In the genomic region with DNA sequence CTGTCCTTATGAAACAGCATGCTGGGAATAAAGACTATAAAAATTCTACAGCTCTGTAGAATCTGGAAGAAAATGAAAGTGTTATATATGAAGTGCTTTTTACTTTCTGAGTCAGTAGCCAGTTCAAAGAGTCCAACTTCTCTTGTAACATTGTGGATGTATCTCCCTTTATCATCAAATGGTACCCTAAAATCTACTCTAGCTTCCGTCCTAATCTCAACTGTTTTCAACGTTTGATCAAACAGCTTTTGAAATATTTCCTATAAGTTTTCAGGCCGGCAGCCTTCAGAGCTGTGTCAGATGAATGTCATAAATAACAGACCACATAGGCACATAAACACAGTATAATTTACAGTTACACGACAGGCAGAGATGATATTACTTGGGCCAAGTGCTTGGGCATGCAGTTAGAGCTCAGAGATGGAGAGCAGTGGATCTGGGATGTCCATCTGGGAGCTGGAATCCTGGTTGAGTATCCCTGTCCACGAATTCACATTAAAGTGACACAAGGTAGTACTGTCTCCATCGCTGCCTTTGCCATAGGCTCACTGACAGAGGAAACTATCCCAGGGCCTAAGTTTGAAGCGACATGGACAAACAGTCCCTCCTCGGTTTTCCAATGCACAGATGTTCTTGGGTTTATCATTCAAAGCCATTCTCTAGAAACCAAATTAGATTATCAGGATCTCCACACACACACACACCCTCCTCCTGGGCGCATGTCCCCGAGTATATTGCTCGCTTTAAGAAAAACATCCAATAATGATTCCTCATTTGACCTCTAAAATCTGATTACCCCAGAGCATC, we compare ENCODE assay signal across 9 mouse cellular contexts. TPM values are rescaled to one million over a fixed set of nuclear protein-coding genes. Genes with fewer than 3 reads are reported as not detected.
DNase-seq lines count a peak whose midpoint lies in the region; ATAC-seq lines count a peak whose summit lies in the region.
"Had no signal": no experiment of that assay in that cellular context is flagged by ENCODE, and none has a peak within 500 bp of the region (broad histone marks: within the 10 kb centered on the region; RNA-seq: fewer than 3 reads in every experiment).

No protein-coding gene starts in this region.

- no peaks in the 10 kb centered on the region for H3K9me3 ChIP-seq in limb, embryonic 12.5 days
- no peaks in the 10 kb centered on the region for H3K9me3 ChIP-seq in limb, embryonic 10.5 days (replicated peaks)
- no peaks in the 10 kb centered on the region for H3K9me3 ChIP-seq in intestine, embryonic 15.5 days

- ATAC-seq in limb, embryonic 12.5 days (ENCODE audit: insufficient number of reproducible peaks, insufficient read depth, low FRiP score, low TSS enrichment, low read depth): no peak
- ATAC-seq in erythroid progenitor cell, adult 5-6 weeks (replicated peaks; ENCODE audit: low FRiP score, poor library complexity, severe bottlenecking): 0 out of 2 replicates have a peak, but pooled peaks have one; percentile 9
- no peak for ATAC-seq in intestine, embryonic 15.5 days

- no peak overlapping the region for H3K27ac ChIP-seq in limb, embryonic 12.5 days
- H3K27ac ChIP-seq in limb, embryonic 10.5 days: no peak overlapping the region
- H3K27ac ChIP-seq in intestine, embryonic 15.5 days: no peak overlapping the region

- H3K27me3 ChIP-seq in limb, embryonic 12.5 days: no peaks in the 10 kb centered on the region
- no peaks in the 10 kb centered on the region for H3K27me3 ChIP-seq in limb, embryonic 10.5 days (ENCODE audit: low read depth, poor library complexity, severe bottlenecking)
- no peaks in the 10 kb centered on the region for H3K27me3 ChIP-seq in intestine, embryonic 15.5 days (replicated peaks)

- 78% methylated on average over 11 of the region's 11 CpGs for WGBS in limb, embryonic 12.5 days
- 86% methylated on average over 11 of the region's 11 CpGs for WGBS in limb, embryonic 10.5 days
- WGBS in intestine, embryonic 15.5 days: 66% methylated on average over 11 of the region's 11 CpGs

- peak overlapping the region; percentile 75; the same call in 1 of the 2 replicates for H3K4me2 ChIP-seq in limb, embryonic 12.5 days
- H3K4me2 ChIP-seq in intestine, embryonic 15.5 days (replicated peaks): peak overlapping the region; percentile 61; the same call in 1 of the 2 replicates

- intact Hi-C loops in left cerebral cortex, postnatal 10 days (cut with DNase I): loop anchor here (5.0 to 10.0 kb wide), 3 partner anchors 80 to 243 kb away; no protein-coding TSS in a partner anchor

- no peak overlapping the region for H3K9ac ChIP-seq in limb, embryonic 12.5 days (replicated peaks)
- no peak overlapping the region for H3K9ac ChIP-seq in intestine, embryonic 15.5 days

- H3K36me3 ChIP-seq in limb, embryonic 12.5 days: no peaks in the 10 kb centered on the region
- H3K36me3 ChIP-seq in limb, embryonic 10.5 days: no peaks in the 10 kb centered on the region
- no peaks in the 10 kb centered on the region for H3K36me3 ChIP-seq in intestine, embryonic 15.5 days

- H3K4me3 ChIP-seq in limb, embryonic 12.5 days (replicated peaks): no peak overlapping the region
- no peak overlapping the region for H3K4me3 ChIP-seq in limb, embryonic 10.5 days
- H3K4me3 ChIP-seq in intestine, embryonic 15.5 days (replicated peaks): no peak overlapping the region

- no peak for DNase-seq in limb, embryonic 10.5 days (ENCODE audit: low spot score)
- peak; percentile 37 for DNase-seq in naive thymus-derived CD4-positive, alpha-beta T cell, adult 2 months (ENCODE audit: low read depth)
- no peak for DNase-seq in testis, postnatal 10 days (ENCODE audit: low spot score)
- no peak for DNase-seq in left cerebral cortex, postnatal 10 days (ENCODE audit: extremely low spot score in 1 of 2, low spot score in 2 of 2)
- no peak for DNase-seq in gastrocnemius, adult 18-20 months (ENCODE audit: low spot score)
- DNase-seq: lung, adult 18-20 months had no signal

- H3K4me1 ChIP-seq in limb, embryonic 12.5 days (replicated peaks): peaks cover 39% of the 10 kb centered on the region
- H3K4me1 ChIP-seq in limb, embryonic 10.5 days: peaks cover 26% of the 10 kb centered on the region
- peaks cover 6% of the 10 kb centered on the region; the same call in 1 of the 2 replicates for H3K4me1 ChIP-seq in intestine, embryonic 15.5 days (replicated peaks)

RNA-seq across cellular contexts. Expression of a gene that starts 4.4 kb away (rescaled TPM):
- polyA plus RNA-seq in limb, embryonic 12.5 days (2016; fragmentation: Nextera tagmentation; extraction: Ambion mirVana): 13.7 and 13.9 TPM in 2 replicates
- polyA plus RNA-seq in limb, embryonic 10.5 days (2016; fragmentation: Nextera tagmentation; extraction: Ambion mirVana): 8.8 and 9.6 TPM in 2 replicates
- total RNA-seq in erythroid progenitor cell, adult 5-6 weeks (2015; ENCODE audit: low replicate concordance): 3.4 and 9.4 TPM in 2 replicates
- total RNA-seq in erythroid progenitor cell, adult 5-6 weeks (2017; ENCODE audit: low replicate concordance): 0.51 and 4.0 TPM in 2 replicates
- 24.8 and 27.3 TPM in 2 replicates for polyA plus RNA-seq in intestine, embryonic 15.5 days (2015; fragmentation: Nextera tagmentation; extraction: Ambion mirVana)
- 10 to 100 TPM; 81.3 to 90.8 TPM for total RNA-seq in left cerebral cortex, postnatal 10 days (2021)
- 1 to 10 TPM; 5.8 to 8.1 TPM for total RNA-seq in gastrocnemius, adult 18-20 months (2021)

Comparison
In these comparisons a context has a peak if more than half of its experiments do, and no peak if none do; other contexts are left out.
1. RNA of a gene that starts 4.4 kb away (total RNA-seq): 81.3 to 90.8 TPM in left cerebral cortex, postnatal 10 days; 5.8 to 8.1 TPM in gastrocnemius, adult 18-20 months and 0.51 to 9.4 TPM in erythroid progenitor cell, adult 5-6 weeks; every median in the first group is over 4 times any median in the second.